Mouse (Mus musculus) heart, adult 2 months (tissue): ENCODE results near the gene Rnf223. TPM values are rescaled to one million over a fixed set of nuclear protein-coding genes. Genes with fewer than 3 reads are reported as not detected.
"Not testable (repeated sequence)": the region's sequence is repeated elsewhere in the genome, so short reads cannot be mapped to it uniquely, and the experiment has no call there.

Experiments
- DNase-seq, 2 experiments: peaks; one replicate each; pipeline ENCODE4 v3.0.0; 2021
- H3K27ac ChIP-seq: fragments of 200-600 bp; 2 replicates; pipeline ENCODE4 v1.8.1; 2022
- H3K27me3 ChIP-seq: fragments of 200-500 bp; 2 replicates; pipeline ENCODE4 v1.6.1; 2012; ENCODE audit warnings: mild to moderate bottlenecking, low read length, inconsistent platforms, mixed read lengths; ENCODE audit not compliant: control insufficient read depth, insufficient read depth
- H3K36me3 ChIP-seq: fragments of 200-500 bp; 2 replicates; pipeline ENCODE4 v1.6.1; 2012; ENCODE audit warnings: low read length, inconsistent platforms; ENCODE audit not compliant: control insufficient read depth, insufficient read depth
- H3K4me1 ChIP-seq: fragments of 200-500 bp; 2 replicates; pipeline ENCODE4 v1.6.1; 2011; ENCODE audit warnings: low read length; ENCODE audit not compliant: control insufficient read depth, insufficient read depth
- H3K4me3 ChIP-seq: fragments of 200-600 bp; 2 replicates; pipeline ENCODE4 v1.8.1; 2022
- H3K79me2 ChIP-seq: fragments of 200-500 bp; replicated peaks from 2 replicates; pipeline ENCODE4 v1.6.1; 2012; ENCODE audit warnings: mild to moderate bottlenecking, inconsistent platforms, low read length, moderate library complexity, mixed read lengths; ENCODE audit not compliant: control insufficient read depth, insufficient read depth
- H3K9ac ChIP-seq: fragments of 200-500 bp; 2 replicates; pipeline ENCODE4 v1.6.1; 2012; ENCODE audit warnings: low read depth, mild to moderate bottlenecking, control low read depth, inconsistent platforms, low read length, mixed read lengths
- CTCF ChIP-seq: fragments of 200-600 bp; IDR thresholded peaks from 2 replicates; pipeline ENCODE4 v1.8.1; 2022; ENCODE audit warnings: antibody characterized with exemption, mild to moderate bottlenecking, moderate library complexity
- EP300 ChIP-seq: fragments of 200-500 bp; IDR thresholded peaks from 2 replicates; pipeline ENCODE4 v1.6.1; 2011; ENCODE audit warnings: low read depth, low read length, control low read depth; ENCODE audit not compliant: insufficient read depth
- POLR2A ChIP-seq: fragments of 200-500 bp; IDR thresholded peaks from 2 replicates; pipeline ENCODE4 v1.6.1; 2011; ENCODE audit warnings: mild to moderate bottlenecking, low read depth, low read length, control low read depth; ENCODE audit not compliant: insufficient read depth
- WGBS: fragments of 180-500 bp; shearing (Covaris S2); methylation state at CpG from one replicate; pipeline ENCODE4 v1.1.7; 2018; 5-methylcytosine and 5-hydroxymethylcytosine counted together
- intact Hi-C: fragments of 180-260 bp; cut with DNase I; formaldehyde crosslinking; loops from one replicate; pipeline ENCODE4 v1.15.1; 2025
- polyA plus RNA-seq: library from polyadenylated mRNA; depleted of rRNA; stranded (reverse); fragments of >200 nt; gene quantifications from 2 replicates; pipeline ENCODE4 v1.2.3, GENCODE M21; 2012
- total RNA-seq, 2 experiments: library from RNA; stranded (reverse); gene quantifications; 2 replicates each; pipeline ENCODE4 v1.2.3; 2021

The Rnf223 gene
- total and polyA plus RNA-seq, 3 experiments: 0.07 to 0.14 TPM; not detected in 1

GRCm38 (mm10) chr4:156133943-156134605 is 3.8 kb downstream of the Rnf223 start:
- Histone ChIP-seq H3K9ac (no peak overlapping the region), H3K79me2 (no peaks in the 10 kb centered on the region), H3K36me3 (no peaks in the 10 kb centered on the region), H3K4me3 (no peak overlapping the region), H3K4me1 (no peaks in the 10 kb centered on the region), H3K27me3 (no peaks in the 10 kb centered on the region), H3K27ac (peak overlapping the region; percentile 20; the same call in 1 of the 2 replicates)
- intact Hi-C loops: no loop called here
- no peak for DNase-seq
- TF ChIP-seq CTCF: no peak
- TF ChIP-seq POLR2A: no peak
- TF ChIP-seq EP300: no peak
- WGBS: 79% methylated on average over 12 of the region's 12 CpGs

GRCm38 (mm10) chr4:156135112-156135511 is 4.8 kb downstream of the Rnf223 start:
- WGBS: 90% methylated on average over 13 of the region's 13 CpGs

GRCm38 (mm10) chr4:156135801-156136200 is 5.5 kb downstream of the Rnf223 start:
- Histone ChIP-seq H3K79me2 (no peaks in the 10 kb centered on the region), H3K36me3 (no peaks in the 10 kb centered on the region), H3K27me3 (no peaks in the 10 kb centered on the region), H3K27ac (no peak overlapping the region), H3K4me3 (no peak overlapping the region), H3K9ac (no peak overlapping the region), H3K4me1 (no peaks in the 10 kb centered on the region)
- WGBS: 92% methylated on average over 14 of the region's 14 CpGs
- no peak for TF ChIP-seq EP300
- no peak for TF ChIP-seq POLR2A
- no peak for TF ChIP-seq CTCF
- intact Hi-C loops: no loop called here
- DNase-seq: no peak

More at GRCm38 (mm10) chr4:156135112-156135511, 4.8 kb downstream of the Rnf223 start:
- TF ChIP-seq EP300 (no peak), POLR2A (no peak), CTCF (no peak)
- Histone ChIP-seq H3K9ac (no peak overlapping the region), H3K36me3 (no peaks in the 10 kb centered on the region), H3K79me2 (no peaks in the 10 kb centered on the region), H3K4me1 (no peaks in the 10 kb centered on the region), H3K27me3 (no peaks in the 10 kb centered on the region), H3K27ac (no peak overlapping the region), H3K4me3 (no peak overlapping the region)
- intact Hi-C loops: no loop called here
- DNase-seq: no peak

GRCm38 (mm10) chr4:156136285-156137100 is 6.2 kb downstream of the Rnf223 start:
- intact Hi-C loops: no loop called here
- no peak for TF ChIP-seq CTCF
- TF ChIP-seq POLR2A: no peak
- no peak for TF ChIP-seq EP300
- 91% methylated on average over 30 of the region's 30 CpGs for WGBS
- H3K79me2 ChIP-seq: no peaks in the 10 kb centered on the region
- no peak overlapping the region for H3K4me3 ChIP-seq
- no peaks in the 10 kb centered on the region for H3K4me1 ChIP-seq
- no peaks in the 10 kb centered on the region for H3K27me3 ChIP-seq
- H3K9ac ChIP-seq: no peak overlapping the region
- no peaks in the 10 kb centered on the region for H3K36me3 ChIP-seq
- DNase-seq: no peak
- no peak overlapping the region for H3K27ac ChIP-seq

DNA sequence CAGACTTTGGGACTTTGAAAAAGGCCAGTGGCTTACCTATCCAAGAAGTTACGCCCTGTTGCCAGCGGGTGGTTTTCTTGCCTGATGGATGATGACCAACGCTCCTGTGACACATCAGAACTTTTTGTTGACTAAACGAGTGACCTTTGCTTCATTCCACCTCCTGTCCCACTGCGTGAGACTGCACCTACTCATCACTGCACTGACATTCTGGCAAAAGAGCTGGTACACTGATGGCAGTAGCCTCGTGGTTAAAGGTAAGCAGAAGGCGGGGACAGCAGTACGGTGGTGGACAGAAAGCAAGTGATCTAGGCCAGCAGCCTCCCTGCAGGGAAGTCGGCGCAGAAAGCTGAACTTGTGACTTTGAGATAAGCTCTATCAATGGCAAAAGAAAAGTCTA is 20.6 kb downstream of the Rnf223 start:
- intact Hi-C loops, H3K79me2 ChIP-seq: not testable (repeated sequence)
- WGBS: 80% methylated on average over 10 of the region's 10 CpGs

DNA sequence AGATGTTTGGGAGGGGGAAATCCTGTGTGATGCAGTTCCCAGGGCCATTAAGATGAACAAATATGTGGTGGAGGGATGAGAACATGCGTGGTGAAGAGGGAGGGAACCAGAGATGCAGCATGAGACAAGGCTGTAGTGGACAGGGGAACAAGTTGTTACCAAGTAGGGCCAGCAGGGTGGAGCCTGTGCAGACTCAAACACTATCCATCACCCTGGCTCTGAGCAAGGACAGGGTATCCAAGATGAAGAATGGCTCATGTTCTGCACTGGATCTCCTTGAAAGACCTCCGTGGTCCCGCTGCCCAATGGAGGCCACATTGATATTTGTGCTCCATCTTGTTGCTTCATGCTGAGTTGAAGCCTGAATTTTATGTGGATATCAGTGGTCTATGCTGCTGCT is 24.5 kb downstream of the Rnf223 start:
- H3K4me3 ChIP-seq: no peak overlapping the region
- H3K4me1 ChIP-seq: no peaks in the 10 kb centered on the region
- H3K9ac ChIP-seq: no peak overlapping the region
- H3K79me2 ChIP-seq: no peaks in the 10 kb centered on the region
- TF ChIP-seq EP300 (no peak), POLR2A (no peak), CTCF (no peak)
- intact Hi-C loops: no loop called here
- no peaks in the 10 kb centered on the region for H3K36me3 ChIP-seq
- H3K27ac ChIP-seq: no peak overlapping the region
- DNase-seq: no peak
- H3K27me3 ChIP-seq: no peaks in the 10 kb centered on the region
- 95% methylated on average over 3 of the region's 3 CpGs for WGBS

More for the DNA sequence above, 20.6 kb downstream of the Rnf223 start:
- not testable (repeated sequence) for H3K27me3 ChIP-seq, DNase-seq, H3K36me3 ChIP-seq, H3K4me3 ChIP-seq, H3K27ac ChIP-seq, H3K9ac ChIP-seq, H3K4me1 ChIP-seq
